Mouse (Mus musculus) monocyte, adult 5-6 weeks (primary cell): ENCODE results near the gene Usp5. TPM values are rescaled to one million over a fixed set of nuclear protein-coding genes. Genes with fewer than 3 reads are reported as not detected.
"Not testable (repeated sequence)": the region's sequence is repeated elsewhere in the genome, so short reads cannot be mapped to it uniquely, and the experiment has no call there.

ENCODE experiments used
- ATAC-seq: fragments of 153-309, 156-312 bp; replicated peaks from 2 replicates; pipeline ENCODE4 v1.8.0; 2017; ENCODE audit warnings: mild to moderate bottlenecking; ENCODE audit not compliant: low TSS enrichment, insufficient number of reproducible peaks, severe bottlenecking, poor library complexity, low FRiP score
- total RNA-seq: library from RNA; stranded (forward); fragments of 200-1000, 200-491, 200-594 nt; gene quantifications from 3 replicates; pipeline ENCODE4 v1.2.3, GENCODE M21; 2017

Gene Usp5
- total RNA-seq, 1 experiment from 2014 or later = 34.6 TPM

GRCm38 (mm10) chr6:124802400-124802799 is 26.9 kb downstream of the Usp5 start:
- ATAC-seq = not testable (repeated sequence)

GRCm38 (mm10) chr6:124796200-124796599 is 33.1 kb downstream of the Usp5 start:
- ATAC-seq = no peak

- no peak for ATAC-seq
Observed at GRCm38 (mm10) chr6:124795781-124796180, 33.5 kb downstream of the Usp5 start.

DNA sequence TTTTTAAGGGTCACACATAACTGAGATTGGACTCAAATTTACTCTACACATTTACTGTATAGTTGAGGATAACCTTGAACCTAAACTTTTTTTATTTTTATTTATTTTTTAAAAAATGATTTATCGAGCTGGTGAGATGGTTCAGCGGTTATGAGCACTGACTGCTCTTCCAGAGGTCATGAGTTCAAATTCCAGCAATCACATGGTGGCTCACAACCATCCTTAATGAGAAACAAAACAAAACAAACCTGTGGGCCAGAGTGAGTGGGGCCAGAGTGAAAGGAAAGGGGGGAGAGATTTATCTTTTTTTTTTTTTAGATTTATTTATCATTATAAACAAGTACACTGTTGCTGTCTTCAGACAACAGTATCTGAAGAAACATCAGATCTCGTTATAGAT is 37.4 kb downstream of the Usp5 start:
- ATAC-seq = no peak

GRCm38 (mm10) chr6:124790121-124790520 is 39.2 kb downstream of the Usp5 start:
- ATAC-seq = no peak

- no peak for ATAC-seq
Observed at GRCm38 (mm10) chr6:124789519-124789918, 39.8 kb downstream of the Usp5 start.

DNA sequence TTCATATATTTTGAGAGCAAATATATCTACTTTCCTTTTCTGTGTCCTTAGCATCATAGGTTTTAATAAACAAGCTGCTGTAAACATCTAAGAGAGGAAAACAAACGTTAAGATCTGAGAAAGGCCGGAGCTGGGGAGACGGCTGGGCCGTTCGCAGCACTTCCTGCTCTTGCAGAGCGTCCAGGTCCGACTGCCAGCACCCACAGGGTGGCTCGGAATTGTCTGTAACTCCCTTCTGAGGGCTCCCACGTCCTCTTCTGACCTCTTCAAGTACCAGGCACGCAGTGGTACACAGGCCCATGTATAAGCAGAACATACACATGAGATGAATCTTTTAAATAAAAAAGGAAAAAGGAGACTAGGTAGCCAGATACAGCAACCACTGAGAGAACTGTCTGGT is 41.6 kb downstream of the Usp5 start:
- no peak for ATAC-seq

- no peak; the same call in 1 of the 2 replicates for ATAC-seq
Observed at GRCm38 (mm10) chr6:124786756-124787420, 42.4 kb downstream of the Usp5 start.

GRCm38 (mm10) chr6:124782436-124782835 is 46.8 kb downstream of the Usp5 start:
- peak; percentile 69; the same call in 1 of the 2 replicates for ATAC-seq

- ATAC-seq = no peak
Observed at GRCm38 (mm10) chr6:124780917-124781316, 48.4 kb downstream of the Usp5 start.

DNA sequence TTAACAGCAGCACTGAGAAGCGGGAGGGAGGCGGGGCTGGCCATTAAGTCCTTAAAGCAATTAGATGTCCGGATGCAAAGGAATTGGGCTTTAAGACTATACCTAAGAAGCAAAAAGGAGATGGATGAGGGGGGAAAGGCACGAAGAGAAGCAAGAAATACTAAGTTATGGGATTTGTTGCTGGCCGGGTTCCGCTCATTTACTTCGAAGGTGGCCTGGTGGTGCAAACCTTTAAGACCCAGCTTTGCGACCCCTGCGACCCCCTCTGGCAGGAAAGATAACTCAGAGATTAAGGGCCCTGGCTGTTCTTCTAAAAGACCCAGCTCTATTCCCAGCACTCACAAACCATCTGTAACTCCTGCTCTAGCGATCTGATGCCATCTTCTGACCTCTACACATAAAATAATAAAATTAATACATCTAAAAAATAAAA is 49.3 kb downstream of the Usp5 start:
- ATAC-seq = no peak

DNA sequence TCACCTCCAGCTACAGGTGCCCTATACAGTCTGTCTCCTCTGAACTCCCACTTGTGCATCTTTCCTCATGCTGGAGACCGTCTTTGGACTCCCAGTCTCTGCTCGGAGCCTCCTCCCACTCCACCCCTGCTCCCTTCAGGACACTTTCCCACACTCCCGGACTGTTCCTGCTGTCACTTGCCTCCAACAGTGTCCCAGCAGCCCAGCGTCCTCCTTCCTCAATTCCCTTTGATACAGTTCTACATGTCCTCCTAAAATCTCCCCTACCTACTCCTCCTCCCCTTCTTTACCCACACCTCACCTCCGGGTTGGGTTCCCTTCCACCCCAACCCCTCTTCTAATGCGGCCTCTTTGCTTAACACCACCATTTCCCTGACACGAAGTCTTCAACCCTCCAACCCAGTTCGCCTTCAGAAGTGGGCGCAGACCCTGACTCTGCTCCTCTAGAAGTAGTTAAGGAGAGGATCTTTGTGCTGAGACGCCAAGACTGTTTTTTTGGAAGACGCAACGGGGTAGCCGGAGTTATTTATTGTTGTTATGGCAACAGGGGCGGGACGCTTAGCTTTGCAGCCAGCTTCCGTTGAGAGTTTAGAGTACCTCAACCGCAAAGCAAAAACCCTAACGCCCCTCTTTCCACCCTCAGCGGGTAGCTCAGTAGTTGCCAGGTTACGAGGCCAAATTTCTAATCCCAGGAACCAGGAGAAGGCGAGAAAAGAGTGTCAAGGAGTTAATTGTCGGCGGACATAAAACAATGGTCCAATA is 49.9 kb downstream of the Usp5 start, which contains the start of gene Lrrc23:
Gene Lrrc23 (minus strand): TSS at position 506 of the 762 bp plus-strand sequence.
- ATAC-seq = 0 out of 2 replicates have a peak, but pooled peaks have one; percentile 5

DNA sequence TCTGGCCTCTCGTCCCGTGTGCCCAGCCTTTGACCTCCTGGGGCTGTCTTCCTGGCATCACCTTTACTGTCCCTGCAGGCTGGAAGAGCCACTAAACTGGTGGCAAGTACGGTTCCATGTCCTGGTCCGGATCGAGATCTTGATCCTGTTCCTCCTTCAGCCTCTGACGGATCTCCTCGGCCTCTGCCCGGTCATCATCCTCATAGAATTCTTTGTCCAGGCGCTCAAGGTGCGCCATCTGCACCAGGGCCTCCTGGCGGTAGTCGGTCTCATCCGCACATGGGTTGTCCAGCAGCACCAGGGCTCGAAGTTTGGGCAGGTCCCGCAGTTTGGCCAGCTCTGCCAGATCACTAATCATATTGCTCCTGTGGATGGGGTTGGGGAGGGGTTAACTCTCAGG is 58.8 kb downstream of the Usp5 start:
- ATAC-seq = no peak

DNA sequence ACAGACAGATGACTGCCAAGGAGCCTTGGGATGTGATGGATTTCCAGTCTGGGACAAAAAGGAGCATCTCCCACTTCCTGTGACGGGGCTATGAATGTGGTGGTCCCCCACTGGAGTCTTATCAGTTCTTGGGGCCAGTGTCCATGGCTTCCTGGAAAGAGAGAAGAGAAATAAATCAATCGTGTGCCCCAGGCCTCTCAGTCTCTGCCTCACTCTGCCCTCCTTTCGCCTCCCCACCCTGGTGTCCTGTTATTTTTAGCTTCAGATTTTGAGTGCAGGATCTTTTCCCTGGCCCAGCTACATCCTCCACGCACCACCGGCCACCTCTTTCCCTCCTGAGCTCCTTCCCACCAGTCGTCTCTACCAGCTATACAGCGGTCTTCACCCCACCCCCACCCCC is 59.3 kb downstream of the Usp5 start:
- ATAC-seq = no peak

GRCm38 (mm10) chr6:124769101-124769765 is 60.1 kb downstream of the Usp5 start, which contains the start of gene Eno2:
Gene Eno2 (minus strand): TSS chr6:124769673.
- peak; percentile 13; the same call in 1 of the 2 replicates for ATAC-seq

- no peak for ATAC-seq
Observed at GRCm38 (mm10) chr6:124768704-124769044, 60.6 kb downstream of the Usp5 start.

GRCm38 (mm10) chr6:124767920-124768703 is 61.2 kb downstream of the Usp5 start:
- no peak; the same call in 1 of the 2 replicates for ATAC-seq

DNA sequence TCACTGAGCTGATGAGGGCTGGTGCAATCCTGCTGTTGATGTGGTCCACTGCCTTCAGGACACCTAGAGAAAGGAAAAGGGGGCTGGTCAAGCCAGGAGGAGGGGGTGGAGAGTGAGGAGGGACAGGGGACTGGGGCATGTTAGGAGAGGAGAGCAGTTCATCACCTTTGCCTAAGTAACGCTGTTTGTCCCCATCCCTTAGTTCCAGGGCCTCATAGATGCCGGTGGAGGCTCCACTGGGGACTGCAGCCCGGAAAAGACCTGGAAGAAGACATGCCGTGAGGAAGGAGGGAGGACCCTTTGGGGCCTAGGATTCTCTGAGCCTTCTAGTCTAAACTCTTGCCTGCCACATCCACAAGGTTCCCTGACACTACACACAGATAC is 61.8 kb downstream of the Usp5 start:
- ATAC-seq = no peak

- no peak for ATAC-seq
Observed at GRCm38 (mm10) chr6:124765951-124766350, 63.3 kb downstream of the Usp5 start.
